Mouse (Mus musculus) erythroblast, embryonic 14.5 days (primary cell): ENCODE data around the gene Arnt2. TPM values are rescaled to one million over a fixed set of nuclear protein-coding genes. Genes with fewer than 3 reads are reported as not detected.

Experiments
- H3K27me3 ChIP-seq: 2 replicates; pipeline ENCODE4 v1.6.1; 2012; ENCODE audit warnings: inconsistent platforms; ENCODE audit not compliant: control insufficient read depth
- H3K36me3 ChIP-seq: 2 replicates; pipeline ENCODE4 v1.6.1; 2012; ENCODE audit warnings: mild to moderate bottlenecking, inconsistent platforms; ENCODE audit not compliant: control insufficient read depth
- H3K4me1 ChIP-seq: 2 replicates; pipeline ENCODE4 v1.6.1; 2012; ENCODE audit warnings: inconsistent platforms; ENCODE audit not compliant: control insufficient read depth
- H3K4me3 ChIP-seq: replicated peaks from 2 replicates; pipeline ENCODE3; 2012; ENCODE audit warnings: moderate library complexity, mild to moderate bottlenecking, inconsistent platforms
- H3K9me3 ChIP-seq: 2 replicates; pipeline ENCODE4 v1.6.1; 2012; ENCODE audit warnings: low read length, inconsistent platforms, mixed read lengths; ENCODE audit not compliant: control insufficient read depth
- GATA1 ChIP-seq: IDR thresholded peaks from 2 replicates; pipeline ENCODE4 v1.6.1; 2012; ENCODE audit warnings: low read length, inconsistent platforms, mixed read lengths
- TAL1 ChIP-seq: IDR thresholded peaks from 3 replicates; pipeline ENCODE4 v1.6.1; 2012; ENCODE audit warnings: low read length, inconsistent platforms, mixed read lengths
- polyA plus RNA-seq: library from polyadenylated mRNA; stranded (reverse); fragments of >175 nt; gene quantifications from 2 replicates; pipeline ENCODE4 v1.2.3, GENCODE M21; 2012

Arnt2 gene
- polyA plus RNA-seq, 1 experiment, result not detected

DNA sequence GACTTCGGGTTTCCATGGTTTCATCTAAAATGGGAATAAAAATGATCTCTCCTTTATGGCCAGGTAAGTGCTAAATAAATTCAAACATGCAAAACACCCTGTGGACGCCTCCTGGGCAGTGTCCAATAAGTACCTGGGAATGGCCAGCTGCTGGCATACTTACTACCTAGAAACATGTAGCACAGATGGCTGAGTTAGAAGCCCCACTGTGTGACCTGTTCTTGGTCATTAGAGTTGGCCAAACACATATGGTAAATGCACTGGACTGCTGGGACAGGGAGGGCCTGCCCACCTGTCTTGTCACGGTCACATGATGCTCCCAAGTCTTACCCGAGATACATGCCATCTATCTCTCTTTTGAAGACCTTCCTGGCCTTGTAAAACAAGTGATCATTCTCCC is 149.6 kb downstream of the Arnt2 start:
- H3K27me3 ChIP-seq, result no peaks in the 10 kb centered on the region
- H3K4me1 ChIP-seq, result no peaks in the 10 kb centered on the region
- TF ChIP-seq TAL1 (no peak), GATA1 (no peak)
- no peaks in the 10 kb centered on the region for H3K9me3 ChIP-seq
- H3K4me3 ChIP-seq, result no peak overlapping the region
- H3K36me3 ChIP-seq, result no peaks in the 10 kb centered on the region

DNA sequence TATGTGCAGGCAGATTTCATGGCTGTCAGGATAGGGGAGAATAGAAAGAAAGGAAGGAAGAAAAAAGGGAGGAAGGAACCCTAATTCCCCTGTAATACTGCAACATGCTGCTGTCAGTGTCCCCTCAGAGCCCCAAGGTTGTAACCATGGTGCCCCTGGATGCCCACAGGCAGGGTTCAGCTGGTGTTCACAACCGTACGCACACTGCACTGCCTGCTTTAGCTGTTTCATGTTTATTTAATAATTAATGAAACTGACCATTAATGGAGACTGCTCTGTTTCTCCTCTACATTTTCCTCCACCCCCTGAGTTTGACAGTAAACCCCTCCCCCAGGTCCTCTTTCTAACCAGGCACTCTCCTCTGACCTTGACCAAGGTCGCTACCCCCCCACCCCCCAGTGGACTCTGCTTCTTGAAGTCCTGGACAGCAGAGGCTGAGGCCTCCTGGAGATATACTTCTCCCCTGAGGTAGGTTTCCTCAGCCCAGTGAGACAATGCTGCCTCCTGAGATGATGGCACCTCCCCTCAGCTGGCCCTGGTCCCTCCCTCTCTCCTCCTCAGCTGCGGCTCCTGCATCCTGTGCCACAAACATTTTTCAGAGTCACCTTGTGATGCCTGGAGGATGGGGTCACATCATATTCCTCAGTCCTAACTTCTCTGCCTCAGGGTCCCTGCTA is 150.5 kb downstream of the Arnt2 start:
- H3K4me3 ChIP-seq, result no peak overlapping the region
- H3K27me3 ChIP-seq, result no peaks in the 10 kb centered on the region
- no peaks in the 10 kb centered on the region for H3K36me3 ChIP-seq
- no peaks in the 10 kb centered on the region for H3K4me1 ChIP-seq
- H3K9me3 ChIP-seq, result no peaks in the 10 kb centered on the region
- TF ChIP-seq GATA1 (no peak), TAL1 (no peak)

- H3K4me3 ChIP-seq, result no peak overlapping the region
Measured at GRCm38 (mm10) chr7:84256661-84257060, 153.3 kb downstream of the Arnt2 start.

GRCm38 (mm10) chr7:84256245-84256644 is 153.7 kb downstream of the Arnt2 start:
- no peaks in the 10 kb centered on the region for H3K4me1 ChIP-seq
- H3K27me3 ChIP-seq, result no peaks in the 10 kb centered on the region
- no peaks in the 10 kb centered on the region for H3K9me3 ChIP-seq
- TF ChIP-seq TAL1 (no peak), GATA1 (no peak)
- H3K36me3 ChIP-seq, result no peaks in the 10 kb centered on the region
- H3K4me3 ChIP-seq, result no peak overlapping the region

More at GRCm38 (mm10) chr7:84256661-84257060, 153.3 kb downstream of the Arnt2 start:
- no peaks in the 10 kb centered on the region for H3K36me3 ChIP-seq
- H3K4me1 ChIP-seq, result no peaks in the 10 kb centered on the region
- H3K9me3 ChIP-seq, result no peaks in the 10 kb centered on the region
- H3K27me3 ChIP-seq, result no peaks in the 10 kb centered on the region
- TF ChIP-seq GATA1 (no peak), TAL1 (no peak)

GRCm38 (mm10) chr7:84254916-84255315 is 155.1 kb downstream of the Arnt2 start:
- Histone ChIP-seq H3K27me3 (no peaks in the 10 kb centered on the region), H3K36me3 (no peaks in the 10 kb centered on the region), H3K9me3 (no peaks in the 10 kb centered on the region), H3K4me1 (no peaks in the 10 kb centered on the region), H3K4me3 (no peak overlapping the region)
- no peak for TF ChIP-seq GATA1
- TF ChIP-seq TAL1, result no peak

- H3K4me1 ChIP-seq, result no peaks in the 10 kb centered on the region
- H3K4me3 ChIP-seq, result no peak overlapping the region
- H3K9me3 ChIP-seq, result no peaks in the 10 kb centered on the region
- TF ChIP-seq GATA1, result no peak
- TF ChIP-seq TAL1, result no peak
- H3K36me3 ChIP-seq, result no peaks in the 10 kb centered on the region
- H3K27me3 ChIP-seq, result no peaks in the 10 kb centered on the region
Measured at GRCm38 (mm10) chr7:84254311-84254710, 155.7 kb downstream of the Arnt2 start.

GRCm38 (mm10) chr7:84251667-84252066 is 158.3 kb downstream of the Arnt2 start:
- TF ChIP-seq GATA1, result no peak
- TF ChIP-seq TAL1, result no peak

DNA sequence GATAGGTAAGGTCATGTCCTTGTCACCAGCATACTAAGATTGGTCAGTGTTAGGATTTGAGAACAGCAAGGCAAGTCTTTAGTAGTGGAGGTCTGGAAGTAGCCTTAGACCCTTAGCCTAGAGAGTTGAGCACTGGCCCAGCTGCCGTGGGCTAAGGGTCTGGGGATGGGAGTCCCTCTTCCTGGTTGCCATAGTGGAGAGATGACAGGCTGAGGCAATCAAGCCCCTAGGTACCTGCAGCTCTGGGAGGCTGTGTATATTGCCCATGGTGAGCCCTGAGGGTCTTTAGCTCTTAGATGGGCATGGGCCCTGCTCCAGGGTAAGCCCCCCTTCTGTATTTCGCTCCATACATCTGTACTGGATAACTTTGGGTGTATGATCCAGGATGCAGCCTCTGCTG is 159.2 kb downstream of the Arnt2 start:
- Histone ChIP-seq H3K9me3 (no peaks in the 10 kb centered on the region), H3K4me3 (no peak overlapping the region), H3K36me3 (no peaks in the 10 kb centered on the region), H3K27me3 (no peaks in the 10 kb centered on the region), H3K4me1 (no peaks in the 10 kb centered on the region)
- TF ChIP-seq TAL1, result no peak
- TF ChIP-seq GATA1, result no peak

More at GRCm38 (mm10) chr7:84251667-84252066, 158.3 kb downstream of the Arnt2 start:
- Histone ChIP-seq H3K4me1 (no peaks in the 10 kb centered on the region), H3K9me3 (no peaks in the 10 kb centered on the region), H3K36me3 (no peaks in the 10 kb centered on the region), H3K4me3 (no peak overlapping the region), H3K27me3 (no peaks in the 10 kb centered on the region)

DNA sequence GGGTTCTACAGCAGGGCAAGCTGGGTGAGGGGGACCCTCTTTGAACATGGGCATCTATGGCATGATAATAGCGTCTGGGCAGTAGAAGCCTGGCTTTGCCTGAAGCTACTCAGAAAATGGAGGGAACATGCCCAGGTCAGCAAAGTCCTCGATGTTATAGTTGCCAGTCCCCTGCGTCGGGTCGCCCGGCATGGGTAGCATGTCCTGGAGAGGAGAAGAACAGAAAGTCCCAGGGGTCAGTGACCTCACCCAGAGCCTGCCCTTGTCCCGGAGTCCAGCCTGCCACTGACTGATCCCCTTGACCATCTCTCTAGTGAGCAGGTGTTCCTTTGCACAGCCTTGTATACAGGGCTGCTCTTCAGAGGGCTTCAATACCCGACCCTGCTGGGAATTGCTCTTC is 160.0 kb downstream of the Arnt2 start:
- no peaks in the 10 kb centered on the region for H3K9me3 ChIP-seq
- TF ChIP-seq TAL1 (no peak), GATA1 (no peak)
- no peaks in the 10 kb centered on the region for H3K36me3 ChIP-seq
- H3K27me3 ChIP-seq, result no peaks in the 10 kb centered on the region
- no peak overlapping the region for H3K4me3 ChIP-seq
- H3K4me1 ChIP-seq, result no peaks in the 10 kb centered on the region

GRCm38 (mm10) chr7:84249381-84249780 is 160.6 kb downstream of the Arnt2 start:
- no peaks in the 10 kb centered on the region for H3K4me1 ChIP-seq
- H3K36me3 ChIP-seq, result no peaks in the 10 kb centered on the region
- no peaks in the 10 kb centered on the region for H3K27me3 ChIP-seq
- no peaks in the 10 kb centered on the region for H3K9me3 ChIP-seq
- H3K4me3 ChIP-seq, result no peak overlapping the region
- no peak for TF ChIP-seq GATA1
